Mouse (Mus musculus) bone marrow macrophage, adult 2 months (primary cell): ENCODE measurements around the gene Dzank1.

ENCODE experiments used
- CTCF ChIP-seq: IDR thresholded peaks from 2 replicates; pipeline ENCODE4 v1.5.1; 2012; ENCODE audit warnings: low read depth, mild to moderate bottlenecking, low read length, moderate library complexity
- POLR2A ChIP-seq: IDR thresholded peaks from 2 replicates; pipeline ENCODE4 v1.6.1; 2012; ENCODE audit warnings: mild to moderate bottlenecking, low read depth, low read length, borderline replicate concordance

GRCm38 (mm10) chr2:144452364-144453008 is 74.7 kb downstream of the Dzank1 start:
- TF ChIP-seq CTCF, result no peak
- TF ChIP-seq POLR2A, result no peak
